Mouse (Mus musculus) liver, adult 2 months (tissue): ENCODE data around the gene Mob1a.

Source experiments
- CTCF ChIP-seq: fragments of 200-500 bp; IDR thresholded peaks from 2 replicates; pipeline ENCODE4 v1.5.1; 2011; ENCODE audit warnings: low read depth, low read length, control low read depth
- POLR2A ChIP-seq: fragments of 200-500 bp; IDR thresholded peaks from 2 replicates; pipeline ENCODE4 v1.6.1; 2011; ENCODE audit warnings: low read length, control low read depth; ENCODE audit not compliant: insufficient read depth; ENCODE audit errors: extremely low read depth

DNA sequence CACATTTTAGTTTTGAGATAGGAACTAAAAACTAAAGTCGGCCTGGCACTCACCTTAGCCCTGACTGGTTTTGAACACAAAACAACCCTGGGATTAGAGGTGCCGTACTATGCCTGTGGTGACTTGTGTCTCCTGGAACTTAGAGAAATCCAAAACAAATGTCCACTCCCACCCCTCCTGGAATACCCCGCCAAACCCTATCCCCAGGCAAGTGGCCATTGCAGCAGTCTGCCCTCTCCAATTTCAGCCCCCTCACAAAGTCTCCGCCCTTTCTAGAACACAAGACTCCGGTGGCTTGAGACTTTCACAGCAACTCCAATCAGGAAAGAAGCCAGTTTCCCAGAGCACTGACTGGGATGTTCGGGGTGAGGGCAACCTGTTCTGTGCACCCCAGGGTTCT lies 23.1 kb downstream of the Mob1a start, which contains the start of gene Bola3:
- TF ChIP-seq POLR2A (no peak), CTCF (no peak)
